Mouse (Mus musculus) left cerebral cortex, adult 11 months (tissue): ENCODE measurements around the gene Atxn2.
"Not testable (repeated sequence)": the region's sequence is repeated elsewhere in the genome, so short reads cannot be mapped to it uniquely, and the experiment has no call there.

Experiments used
- DNase-seq: peaks from one replicate; pipeline ENCODE4 v3.0.0; 2022; ENCODE audit warnings: low spot score

Atxn2 gene

DNA sequence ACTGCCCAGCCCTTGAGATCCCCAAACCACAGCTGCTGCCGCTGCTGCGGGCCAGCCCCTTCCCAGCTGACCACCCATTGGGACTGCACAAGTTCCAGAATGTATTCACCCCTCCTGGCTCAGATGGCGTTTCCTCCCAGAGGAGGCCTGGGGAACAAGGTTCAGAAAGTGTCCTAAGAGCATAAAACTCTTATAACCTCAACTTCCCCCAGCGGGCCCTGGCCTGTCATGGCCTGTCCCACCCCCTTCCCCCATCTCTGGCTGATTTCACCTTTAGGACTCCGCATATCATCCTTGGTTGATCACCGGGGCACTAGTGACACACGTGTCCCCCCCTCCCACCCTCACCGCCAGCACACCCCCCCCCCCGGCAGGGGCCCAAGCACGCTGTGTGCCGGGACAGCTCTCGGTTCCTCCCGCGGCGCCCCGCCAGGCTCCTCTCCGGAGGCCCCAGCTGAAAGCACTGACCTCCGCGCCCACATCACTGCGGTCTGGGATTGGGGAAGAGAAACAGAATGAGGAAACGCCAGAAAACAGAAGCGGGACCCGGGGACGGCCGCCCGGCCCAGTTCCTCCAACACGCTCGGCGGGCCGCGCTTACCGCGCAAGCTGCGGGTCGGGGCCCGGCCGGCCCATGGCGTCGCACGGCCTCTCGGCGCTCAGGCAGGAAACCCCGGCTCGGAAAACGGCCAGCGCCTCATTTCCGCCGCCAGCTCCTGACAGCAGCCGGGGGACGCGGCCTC lies 125.0 kb downstream of the Atxn2 start:
- peak; percentile 55 for DNase-seq

GRCm38 (mm10) chr5:121836692-121837415 lies 125.7 kb downstream of the Atxn2 start:
- DNase-seq: peak; percentile 70

DNA sequence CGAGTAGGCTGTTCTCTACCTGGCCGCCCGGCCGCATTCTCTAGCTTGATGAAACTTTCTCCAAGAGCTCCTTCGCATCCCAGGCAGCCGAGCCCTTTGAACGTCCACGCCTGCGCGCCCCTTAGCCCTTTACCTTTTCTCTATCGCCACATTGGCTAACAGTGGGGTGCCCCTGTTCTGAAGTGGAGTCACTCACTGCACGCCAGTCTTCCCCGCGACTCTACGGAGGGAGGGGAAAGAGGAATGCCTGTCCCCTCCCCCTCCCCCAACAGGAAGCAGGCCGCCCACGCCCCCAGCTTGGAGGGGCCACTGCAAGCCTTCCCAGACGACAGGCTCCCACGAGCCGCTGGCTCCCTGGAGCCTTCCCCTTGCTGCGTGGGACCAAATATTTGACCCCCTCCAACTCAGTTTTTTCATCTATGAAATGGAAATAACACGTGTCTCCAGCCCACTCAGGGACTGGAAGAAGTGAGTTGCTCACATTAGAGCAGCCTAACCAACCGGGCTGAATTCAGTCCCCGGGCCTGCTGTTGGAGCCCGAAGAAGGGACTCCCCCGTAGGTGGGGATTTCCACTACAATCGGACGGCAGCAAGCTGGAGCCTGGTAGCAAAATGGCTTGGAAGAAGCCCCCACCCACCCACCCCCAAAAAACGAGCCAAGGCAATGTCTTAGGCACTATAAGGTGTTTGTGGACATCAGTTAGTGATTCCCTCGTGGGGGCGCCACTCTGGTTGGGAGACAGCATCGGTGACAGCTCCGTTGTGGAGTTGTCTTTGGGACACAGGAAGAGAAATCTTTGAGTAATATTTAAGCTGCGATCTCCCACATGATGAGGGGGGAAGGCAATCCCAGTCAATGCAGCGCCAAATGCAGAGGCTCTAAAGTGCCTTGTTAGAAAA lies 126.6 kb downstream of the Atxn2 start, which contains the start of gene Sh2b3:
Gene Sh2b3, minus strand, starts transcription at position 206 of the 900 bp plus-strand sequence.
- no peak for DNase-seq

DNA sequence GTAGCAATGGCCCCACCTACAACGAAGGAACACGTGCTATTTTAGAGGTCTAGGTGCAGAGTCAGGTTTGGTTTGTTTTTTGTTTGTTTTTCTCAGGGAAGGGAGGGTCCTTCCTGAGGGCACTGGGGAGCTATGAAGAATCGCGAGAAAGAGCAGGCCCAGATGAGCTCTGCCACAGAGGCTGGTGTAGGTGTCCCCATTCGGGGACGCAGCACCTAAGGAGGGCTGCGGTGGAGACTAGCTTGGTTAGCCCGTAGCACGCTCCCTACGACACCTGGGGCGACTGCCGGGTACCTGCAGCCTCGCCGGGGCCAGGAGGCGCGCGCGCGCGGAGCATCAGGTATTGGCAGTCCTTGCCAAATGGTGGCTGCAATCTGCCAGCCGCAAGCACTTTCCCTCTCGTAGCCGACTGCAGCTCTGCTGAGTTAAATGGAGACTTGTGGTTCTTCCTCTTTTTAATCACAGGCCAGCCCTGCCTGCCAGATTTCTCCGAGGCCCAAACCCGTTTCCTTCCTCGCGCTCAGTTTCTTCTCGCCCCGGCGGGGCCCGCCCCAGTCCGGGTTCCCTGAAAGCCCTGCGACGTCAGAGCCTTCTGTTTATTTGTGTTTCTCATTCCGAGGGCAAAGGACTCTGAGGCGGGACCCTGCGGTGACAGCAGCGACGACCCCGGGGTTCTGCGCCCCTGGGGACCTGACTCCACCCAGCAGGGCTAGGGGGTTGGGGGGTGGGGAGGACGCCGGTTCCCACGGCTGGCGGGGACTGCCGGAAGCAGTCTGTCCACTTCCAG lies 127.4 kb downstream of the Atxn2 start:
- DNase-seq: no peak

DNA sequence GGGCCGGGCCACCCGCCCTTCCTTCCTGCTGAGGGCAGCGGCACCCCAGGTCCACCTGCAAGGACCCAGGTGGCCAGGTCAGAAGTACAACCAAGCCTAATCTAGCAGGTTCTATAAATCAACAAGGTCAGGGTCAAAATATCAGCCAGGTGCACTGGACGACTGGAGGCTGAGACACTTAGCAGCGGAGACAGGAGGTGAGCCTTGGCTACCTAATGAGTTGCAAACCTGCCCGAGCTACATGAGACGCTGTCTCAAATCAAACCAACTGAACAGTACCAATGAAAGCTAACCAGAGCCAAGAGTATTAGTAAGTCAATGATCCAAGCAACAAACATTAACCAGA lies 128.0 kb downstream of the Atxn2 start:
- no peak for DNase-seq

- DNase-seq: no peak
Observed at GRCm38 (mm10) chr5:121841516-121841915, 130.4 kb downstream of the Atxn2 start.

GRCm38 (mm10) chr5:121841973-121842372 lies 130.8 kb downstream of the Atxn2 start:
- DNase-seq: no peak

- peak; percentile 67 for DNase-seq
Observed at GRCm38 (mm10) chr5:121842665-121843118, 131.6 kb downstream of the Atxn2 start.

GRCm38 (mm10) chr5:121843138-121843905 lies 132.2 kb downstream of the Atxn2 start:
- DNase-seq: no peak

- DNase-seq: no peak
Observed at GRCm38 (mm10) chr5:121845361-121845760, 134.2 kb downstream of the Atxn2 start.

DNA sequence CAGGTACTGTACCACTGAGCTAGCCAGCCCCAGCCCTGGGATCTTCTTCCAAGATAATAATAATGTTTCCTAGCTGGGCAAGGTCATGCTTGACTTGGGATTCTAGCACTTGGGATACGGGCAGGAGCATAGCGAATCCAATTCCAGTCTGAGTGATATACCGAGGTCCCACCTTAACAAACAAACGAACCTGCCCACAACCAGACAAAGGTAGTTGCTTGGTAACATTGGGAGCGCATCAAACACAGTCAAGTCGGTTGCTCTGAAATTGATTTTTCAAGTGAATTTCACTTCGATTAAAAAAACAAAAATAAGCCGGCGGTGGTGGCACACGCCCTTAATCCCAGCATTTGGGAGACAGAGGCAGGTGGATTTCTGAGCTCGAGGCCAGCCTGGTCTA lies 135.2 kb downstream of the Atxn2 start:
- no peak for DNase-seq

- not testable (repeated sequence) for DNase-seq
Observed at GRCm38 (mm10) chr5:121847269-121847668, 136.1 kb downstream of the Atxn2 start.

GRCm38 (mm10) chr5:121848035-121848519 lies 136.9 kb downstream of the Atxn2 start:
- DNase-seq: no peak

GRCm38 (mm10) chr5:121848743-121849142 lies 137.6 kb downstream of the Atxn2 start, which contains the start of gene Pheta1:
Pheta1 (plus strand) TSS chr5:121848984.
- DNase-seq: peak; percentile 85

- DNase-seq: no peak
Observed at GRCm38 (mm10) chr5:121849478-121850349, 138.6 kb downstream of the Atxn2 start.

- DNase-seq: no peak
Observed at GRCm38 (mm10) chr5:121853368-121854051, 142.4 kb downstream of the Atxn2 start.

DNA sequence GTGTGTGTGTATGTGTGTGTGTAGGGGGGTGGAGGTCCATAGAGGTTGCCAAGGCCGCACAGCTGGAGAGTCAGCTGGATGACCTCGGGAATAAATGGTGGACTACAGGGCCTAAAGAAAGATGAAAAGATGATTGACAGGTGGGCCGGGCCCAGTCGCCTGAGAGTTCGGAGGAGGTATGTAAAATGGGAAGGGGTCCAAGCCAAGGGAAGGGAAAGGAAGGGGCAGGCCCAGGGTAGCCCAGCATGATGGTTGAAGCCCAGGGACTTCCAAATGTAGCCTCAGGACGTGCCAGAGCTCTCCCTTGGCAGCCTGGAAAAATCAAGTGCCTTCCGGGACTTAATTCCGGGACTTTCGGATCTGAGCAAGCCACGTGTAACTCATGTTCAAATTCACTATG lies 143.6 kb downstream of the Atxn2 start:
- DNase-seq: no peak

DNA sequence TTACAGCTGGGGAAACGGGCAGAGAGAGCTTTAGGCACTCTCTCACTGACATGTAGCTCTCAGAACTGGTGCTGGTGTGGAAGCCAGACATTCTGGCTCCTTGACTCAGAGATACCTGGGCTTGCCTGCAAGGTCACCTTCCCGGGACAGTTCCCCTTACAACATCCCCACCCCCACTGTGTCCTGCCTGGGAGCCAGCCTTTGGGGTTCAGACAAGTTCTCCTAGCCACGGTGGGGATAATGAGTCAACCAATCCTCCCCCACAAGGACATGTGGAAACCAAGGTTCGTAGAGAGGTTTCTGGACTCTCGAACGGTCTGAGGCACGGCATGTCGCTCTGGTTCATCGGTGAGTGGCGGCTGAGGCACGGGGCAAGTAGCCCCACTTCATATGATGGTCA lies 145.6 kb downstream of the Atxn2 start:
- no peak for DNase-seq

- no peak for DNase-seq
Observed at GRCm38 (mm10) chr5:121858427-121858826, 147.3 kb downstream of the Atxn2 start.
